Mouse (Mus musculus) heart, embryonic 13.5 days (tissue): ENCODE data around the gene Xylt2. TPM values are rescaled to one million over a fixed set of nuclear protein-coding genes. Genes with fewer than 3 reads are reported as not detected.
A peak's percentile ranks its signal among the peaks of the same experiment; 100 is the strongest.

Experiments used
- ATAC-seq: fragments of 200-750 bp; cut with Nextera tagmentation; 2 replicates; pipeline ENCODE4 v1.8.0; 2017; ENCODE audit warnings: moderate TSS enrichment; ENCODE audit not compliant: insufficient number of reproducible peaks, low FRiP score, low TSS enrichment; ENCODE audit errors: extremely low read depth
- H3K27ac ChIP-seq: fragments of 300-500 bp; sonication (generic); replicated peaks from 2 replicates; pipeline ENCODE4 v1.5.1; 2015; ENCODE audit warnings: moderate library complexity, mild to moderate bottlenecking, inconsistent platforms
- H3K27me3 ChIP-seq: fragments of 300-500 bp; sonication (generic); replicated peaks from 2 replicates; pipeline ENCODE4 v1.6.1; 2015; ENCODE audit warnings: mild to moderate bottlenecking, inconsistent platforms
- H3K36me3 ChIP-seq: fragments of 300-500 bp; sonication (generic); 2 replicates; pipeline ENCODE4 v1.6.1; 2015; ENCODE audit warnings: mild to moderate bottlenecking, inconsistent platforms
- H3K4me1 ChIP-seq: fragments of 300-500 bp; sonication (generic); 2 replicates; pipeline ENCODE4 v1.6.1; 2015; ENCODE audit warnings: inconsistent platforms
- H3K4me2 ChIP-seq: fragments of 300-500 bp; sonication (generic); 2 replicates; pipeline ENCODE4 v1.6.1; 2015; ENCODE audit warnings: inconsistent platforms, mild to moderate bottlenecking, moderate library complexity
- H3K4me3 ChIP-seq: fragments of 300-500 bp; sonication (generic); 2 replicates; pipeline ENCODE4 v1.5.1; 2015; ENCODE audit warnings: moderate library complexity, mild to moderate bottlenecking, inconsistent platforms
- H3K9ac ChIP-seq: fragments of 300-500 bp; sonication (generic); 2 replicates; pipeline ENCODE4 v1.6.1; 2015; ENCODE audit warnings: inconsistent platforms, mild to moderate bottlenecking, moderate library complexity
- H3K9me3 ChIP-seq: fragments of 300-500 bp; sonication (generic); 2 replicates; pipeline ENCODE4 v1.6.1; 2016; ENCODE audit warnings: inconsistent platforms
- WGBS: fragments of 180-500 bp; shearing (Covaris S2); methylation state at CpG from one replicate; pipeline ENCODE4 v1.1.7; 2015; ENCODE audit warnings: mixed read lengths; 5-methylcytosine and 5-hydroxymethylcytosine counted together
- polyA plus RNA-seq: library from polyadenylated mRNA; unstranded; fragments of >200 nt; fragmentation: Nextera tagmentation; extraction: Ambion mirVana; gene quantifications from 2 replicates; pipeline ENCODE4 v1.2.1, GENCODE M21; 2015

Xylt2 gene
- polyA plus RNA-seq = 11.6 and 11.7 TPM in 2 replicates

DNA sequence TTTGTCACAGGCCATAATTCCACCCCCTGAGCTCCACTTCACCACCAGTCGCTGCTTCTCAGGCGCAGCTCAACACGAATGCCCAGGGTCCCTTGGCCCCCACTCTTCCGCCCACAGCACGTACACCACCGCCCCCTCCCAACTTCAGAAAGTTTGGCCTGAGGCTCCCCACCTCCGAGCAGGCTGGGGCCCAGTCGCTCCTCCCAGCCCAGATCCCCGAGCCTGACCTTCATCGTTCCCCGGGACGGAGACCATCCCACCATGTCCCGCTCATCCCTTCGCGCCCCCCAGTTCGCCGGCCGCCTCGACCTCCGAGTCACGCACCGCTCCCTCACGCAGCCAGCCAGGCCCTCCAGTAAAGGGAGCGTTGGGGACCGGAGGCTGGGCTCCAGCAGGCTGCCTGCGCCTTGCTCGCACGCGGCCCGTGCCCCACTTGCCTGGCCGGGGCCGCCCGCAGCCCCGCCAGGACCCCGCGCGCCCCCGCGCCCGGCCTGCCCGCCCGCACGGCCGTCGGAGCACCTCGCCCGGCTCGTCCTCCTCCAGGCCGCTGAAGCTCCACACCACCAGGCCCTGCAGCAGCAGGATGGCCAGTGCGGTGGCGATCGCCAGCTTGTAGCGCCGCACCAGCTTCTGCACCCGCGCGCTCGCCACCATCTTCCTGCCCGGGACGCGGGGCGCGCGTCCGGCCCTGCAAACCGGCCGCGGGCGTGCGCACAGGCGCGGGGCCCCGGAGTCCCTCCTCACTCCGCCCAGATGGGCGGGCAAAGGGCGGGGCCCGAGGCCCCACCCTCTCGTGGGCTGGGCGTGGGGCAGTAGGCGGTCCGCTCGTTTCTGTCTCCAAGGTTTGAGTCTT, at the start of gene Xylt2:
Gene Xylt2 (minus strand): TSS at position 762 of the 853 bp plus-strand sequence.
- Histone ChIP-seq H3K4me1 (peaks cover 32% of the 10 kb centered on the region), H3K36me3 (peaks cover 3% of the 10 kb centered on the region; the same call in 1 of the 2 replicates), H3K4me2 (peak within 1 kb of the TSS; percentile 90), H3K27me3 (no peaks in the 10 kb centered on the region), H3K27ac (peak within 1 kb of the TSS; percentile 81), H3K9ac (peak within 1 kb of the TSS; percentile 95), H3K9me3 (no peaks in the 10 kb centered on the region), H3K4me3 (peak within 1 kb of the TSS; percentile 83)
- under 1% methylated on average over 78 of the region's 82 CpGs for WGBS
- ATAC-seq = peak; percentile 93

DNA sequence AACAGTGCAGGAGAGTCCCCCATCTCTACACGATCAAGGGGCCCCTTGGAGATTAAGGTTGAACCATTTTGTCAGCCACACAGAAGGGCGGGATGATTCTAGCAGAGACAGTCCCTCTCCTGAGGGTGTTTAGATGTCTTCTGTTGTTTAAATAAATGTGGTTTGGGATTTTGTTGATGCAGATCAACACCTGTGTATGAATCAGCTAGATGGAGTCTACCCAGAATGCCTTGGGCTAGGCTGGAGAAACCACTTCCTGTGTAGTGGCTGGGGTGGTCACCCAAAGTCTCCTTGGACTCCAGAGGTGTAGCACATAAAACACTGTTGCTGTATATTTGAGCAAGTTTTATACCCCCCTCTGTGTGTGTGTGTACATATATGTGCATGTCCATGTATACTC, 41.9 kb upstream of the Xylt2 start:
- Histone ChIP-seq H3K27ac (no peak overlapping the region), H3K4me3 (no peak overlapping the region), H3K9ac (no peak overlapping the region)

DNA sequence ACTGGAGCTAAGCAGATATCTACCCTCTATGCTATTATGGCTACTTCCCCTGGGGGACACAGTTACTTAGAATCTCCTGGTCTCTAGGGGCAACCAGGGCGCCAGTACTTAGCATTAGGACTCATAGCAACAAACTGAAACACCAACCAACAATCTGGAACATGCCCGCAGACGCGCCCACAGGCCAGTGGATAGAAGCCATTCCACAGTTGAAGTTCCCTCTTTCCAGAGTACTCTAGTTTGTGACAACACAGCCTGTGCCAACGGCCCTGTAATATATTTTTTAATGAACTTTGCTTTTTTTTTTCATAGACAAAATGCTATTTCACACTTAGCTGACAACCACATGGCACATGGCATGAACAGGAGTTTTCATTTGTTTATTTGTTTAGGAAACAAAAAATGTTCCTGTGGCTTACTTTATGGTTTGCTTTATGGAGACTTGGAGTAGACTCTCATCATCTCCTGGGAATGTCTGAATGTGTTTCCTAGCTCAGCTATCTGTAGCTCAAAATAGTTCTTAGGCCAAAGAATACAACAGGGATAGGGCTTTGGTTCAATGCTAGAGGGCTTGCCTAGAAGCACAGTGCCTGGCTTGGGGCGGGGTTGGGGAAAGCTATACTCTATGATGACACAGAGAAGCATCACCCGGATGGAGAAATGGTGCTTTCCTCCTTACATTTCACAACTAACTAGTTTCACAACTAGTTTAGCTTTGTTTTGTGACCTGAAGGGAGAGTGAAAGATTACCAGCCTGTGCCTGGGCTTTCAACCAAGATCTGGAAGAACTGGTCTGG, 41.0 kb upstream of the Xylt2 start:
- ATAC-seq = no peak
- no peak overlapping the region for H3K4me2 ChIP-seq
- WGBS = 77% methylated on average over 7 of the region's 7 CpGs

More for the DNA sequence above, 41.9 kb upstream of the Xylt2 start:
- Histone ChIP-seq H3K36me3 (no peaks in the 10 kb centered on the region), H3K4me1 (peaks cover 25% of the 10 kb centered on the region), H3K9me3 (no peaks in the 10 kb centered on the region), H3K27me3 (peaks cover 7% of the 10 kb centered on the region), H3K4me2 (no peak overlapping the region)
- 91% methylated on average over 2 of the region's 2 CpGs for WGBS
- no peak for ATAC-seq

DNA sequence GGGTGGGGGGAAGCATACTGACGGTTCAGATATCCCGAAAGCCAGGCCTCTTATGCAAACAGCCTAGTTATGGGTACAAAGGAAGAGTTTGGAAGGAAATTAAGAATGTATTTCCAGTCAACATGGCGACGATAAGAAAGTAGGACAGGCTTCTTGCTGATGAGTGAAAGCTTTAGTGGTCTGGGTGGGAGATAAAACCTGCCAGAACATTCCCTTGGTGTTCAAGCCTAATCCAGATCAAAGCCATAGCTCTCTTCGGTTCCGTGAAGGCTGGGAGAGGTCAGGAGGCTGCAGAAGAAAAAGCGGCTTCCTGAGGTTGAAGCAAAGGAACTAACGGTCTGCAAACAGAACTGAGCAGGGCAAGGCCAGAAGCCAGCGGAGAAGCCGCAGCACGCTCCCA, 39.9 kb upstream of the Xylt2 start:
- Histone ChIP-seq H3K27me3 (peaks cover 23% of the 10 kb centered on the region), H3K4me2 (peak overlapping the region; percentile 39), H3K9me3 (no peaks in the 10 kb centered on the region), H3K9ac (0 out of 2 replicates have a peak overlapping the region, but pooled peaks have one; percentile 15), H3K27ac (no peak overlapping the region), H3K36me3 (no peaks in the 10 kb centered on the region), H3K4me1 (peaks cover 25% of the 10 kb centered on the region), H3K4me3 (no peak overlapping the region)
- WGBS = 32% methylated on average over 11 of the region's 11 CpGs
- ATAC-seq = no peak

More for the DNA sequence above, 41.0 kb upstream of the Xylt2 start:
- no peaks in the 10 kb centered on the region for H3K9me3 ChIP-seq
- no peak overlapping the region for H3K9ac ChIP-seq
- H3K36me3 ChIP-seq = no peaks in the 10 kb centered on the region
- H3K4me3 ChIP-seq = no peak overlapping the region
- H3K27me3 ChIP-seq = peaks cover 16% of the 10 kb centered on the region
- H3K4me1 ChIP-seq = peaks cover 25% of the 10 kb centered on the region
- H3K27ac ChIP-seq = no peak overlapping the region

DNA sequence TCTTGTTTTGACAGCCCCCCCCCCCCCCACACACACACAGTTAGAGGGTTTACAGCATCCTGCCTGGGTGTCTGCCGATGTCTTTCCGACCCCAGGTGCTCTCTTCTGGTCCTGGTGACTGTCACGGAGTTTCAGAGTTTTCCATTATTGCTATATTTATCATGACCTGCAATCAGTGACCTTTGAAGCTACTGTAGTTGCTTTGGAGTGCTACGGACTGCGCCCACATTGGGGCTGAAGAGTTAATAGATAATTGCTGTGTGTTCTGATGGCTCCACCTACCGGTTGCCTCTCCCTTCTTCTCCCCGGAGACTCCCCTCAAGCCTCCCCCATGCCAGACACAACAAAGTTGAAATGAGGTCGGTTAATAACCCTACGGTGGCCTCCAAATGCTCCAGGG, 39.4 kb upstream of the Xylt2 start:
- no peaks in the 10 kb centered on the region for H3K9me3 ChIP-seq
- H3K4me2 ChIP-seq = peak overlapping the region; percentile 39
- H3K4me3 ChIP-seq = no peak overlapping the region

DNA sequence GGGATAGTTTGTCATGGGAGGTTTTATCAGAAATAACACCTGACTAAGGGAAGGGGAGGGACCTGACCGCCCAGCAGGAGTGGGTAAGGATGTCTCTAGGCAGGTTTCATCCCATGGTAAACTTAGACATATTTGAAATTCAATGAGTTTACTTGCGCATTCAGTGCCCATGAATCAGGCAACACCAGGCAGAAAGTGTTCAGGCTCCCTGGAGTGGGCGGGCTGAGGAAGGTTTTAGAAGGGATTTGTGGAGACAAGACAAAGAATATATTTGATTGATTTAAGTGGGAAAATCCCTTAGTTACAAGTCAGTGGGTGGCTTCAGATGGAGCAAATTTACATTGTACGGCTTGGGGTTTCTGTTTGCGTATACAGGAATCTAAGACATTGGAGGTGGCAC, 38.3 kb upstream of the Xylt2 start:
- Histone ChIP-seq H3K4me3 (no peak overlapping the region), H3K27me3 (peaks cover 23% of the 10 kb centered on the region), H3K4me1 (peaks cover 25% of the 10 kb centered on the region), H3K27ac (no peak overlapping the region), H3K9ac (no peak overlapping the region), H3K4me2 (no peak overlapping the region), H3K36me3 (no peaks in the 10 kb centered on the region), H3K9me3 (no peaks in the 10 kb centered on the region)
- WGBS = 81% methylated on average over 5 of the region's 5 CpGs
- no peak for ATAC-seq

More for the DNA sequence above, 39.4 kb upstream of the Xylt2 start:
- H3K27ac ChIP-seq = no peak overlapping the region
- 0 out of 2 replicates have a peak overlapping the region, but pooled peaks have one; percentile 15 for H3K9ac ChIP-seq
- WGBS = 8% methylated on average over 9 of the region's 9 CpGs
- peaks cover 25% of the 10 kb centered on the region for H3K4me1 ChIP-seq
- H3K36me3 ChIP-seq = no peaks in the 10 kb centered on the region
- ATAC-seq = no peak
- H3K27me3 ChIP-seq = peaks cover 23% of the 10 kb centered on the region

DNA sequence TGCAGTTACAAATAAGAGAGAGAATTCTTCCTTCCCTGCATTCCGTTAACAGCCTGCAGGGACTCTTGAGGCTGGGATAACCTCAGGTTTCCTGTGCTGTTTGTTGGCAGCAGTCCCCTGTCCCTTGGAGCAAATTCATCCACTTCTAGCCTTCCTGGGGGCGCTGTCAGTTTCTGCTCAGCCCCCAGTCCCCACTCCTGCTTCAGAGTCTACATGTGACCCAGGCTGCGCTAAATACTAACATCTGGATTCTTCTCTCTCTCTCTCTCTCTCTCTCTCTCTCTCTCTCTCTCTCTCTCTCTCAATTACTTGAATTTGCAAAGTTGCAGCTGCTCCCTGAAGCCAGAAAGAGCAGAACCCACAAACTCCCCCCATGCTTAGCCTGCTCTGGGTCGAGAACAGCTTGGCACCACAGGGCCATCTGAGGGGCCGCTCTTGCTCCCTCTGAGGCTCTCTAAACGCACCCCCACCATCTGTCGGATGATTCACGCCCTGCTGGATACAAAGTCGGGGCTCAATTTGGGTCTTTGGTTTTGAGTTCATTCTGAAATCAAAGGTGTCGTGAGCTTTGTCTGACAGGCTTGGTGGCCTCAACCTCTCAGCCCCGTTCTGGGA, 36.0 kb upstream of the Xylt2 start:
- no peak overlapping the region for H3K4me2 ChIP-seq
- no peak overlapping the region for H3K9ac ChIP-seq
- H3K27ac ChIP-seq = no peak overlapping the region
- ATAC-seq = no peak
- peaks cover 19% of the 10 kb centered on the region for H3K4me1 ChIP-seq
- 21% methylated on average over 11 of the region's 11 CpGs for WGBS
- H3K9me3 ChIP-seq = no peaks in the 10 kb centered on the region
- no peaks in the 10 kb centered on the region for H3K36me3 ChIP-seq
- H3K27me3 ChIP-seq = peaks cover 23% of the 10 kb centered on the region
- no peak overlapping the region for H3K4me3 ChIP-seq

DNA sequence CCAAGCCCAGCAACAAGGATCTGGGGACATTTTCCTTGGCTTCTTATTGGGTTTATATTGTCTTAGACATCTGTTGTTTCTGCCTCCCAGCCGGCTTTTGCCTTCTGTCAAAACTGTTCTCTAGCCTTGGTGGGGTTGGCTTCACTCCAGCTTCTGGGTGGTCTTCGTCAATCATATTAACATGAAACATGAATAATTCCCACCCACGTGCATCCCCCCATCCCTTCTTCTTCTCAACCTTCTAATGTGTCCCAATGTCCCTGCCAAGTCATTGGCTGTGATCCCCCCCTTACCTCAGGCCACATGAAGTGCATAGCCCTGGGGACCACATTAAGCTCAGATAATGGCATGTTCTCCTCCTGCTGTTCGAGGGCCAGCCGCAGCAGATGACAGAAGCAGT, 27.2 kb upstream of the Xylt2 start, which contains the start of gene Gm11541:
Gene Gm11541 (minus strand): TSS at position 28 of the 400 bp plus-strand sequence.
- Histone ChIP-seq H3K36me3 (no peaks in the 10 kb centered on the region), H3K27ac (no peak within 1 kb of the TSS), H3K9ac (no peak within 1 kb of the TSS), H3K4me1 (0 out of 2 replicates have a peak, but pooled peaks cover 5% of the 10 kb centered on the region), H3K27me3 (peaks cover 10% of the 10 kb centered on the region), H3K9me3 (no peaks in the 10 kb centered on the region), H3K4me2 (no peak within 1 kb of the TSS), H3K4me3 (no peak within 1 kb of the TSS)
- 71% methylated on average over 5 of the region's 5 CpGs for WGBS
- ATAC-seq = no peak

DNA sequence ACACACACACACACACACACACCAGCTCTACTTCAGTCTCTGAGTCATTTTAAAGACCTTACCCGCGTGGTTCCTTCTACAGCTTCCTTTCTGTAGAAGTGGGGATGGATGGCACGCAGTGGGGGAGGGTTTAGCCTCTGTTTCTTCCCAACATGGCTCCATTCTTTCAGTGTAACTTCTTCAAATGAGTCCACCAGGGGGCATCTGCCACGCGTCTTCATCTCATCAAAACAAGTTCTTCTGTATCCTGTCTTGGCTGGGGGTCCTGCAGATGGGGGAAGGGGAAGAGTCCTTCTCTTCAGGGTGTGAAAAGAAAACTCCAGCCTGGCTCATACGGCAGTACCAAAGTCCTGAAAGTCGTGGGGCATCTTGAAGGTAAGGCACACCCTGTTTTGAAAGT, 26.7 kb upstream of the Xylt2 start:
- no peak overlapping the region for H3K4me2 ChIP-seq
- 31% methylated on average over 7 of the region's 7 CpGs for WGBS
- H3K9me3 ChIP-seq = no peaks in the 10 kb centered on the region
- H3K4me3 ChIP-seq = no peak overlapping the region
- H3K27me3 ChIP-seq = peaks cover 10% of the 10 kb centered on the region
- H3K4me1 ChIP-seq = 0 out of 2 replicates have a peak, but pooled peaks cover 5% of the 10 kb centered on the region
- H3K27ac ChIP-seq = no peak overlapping the region
- no peak overlapping the region for H3K9ac ChIP-seq
- no peaks in the 10 kb centered on the region for H3K36me3 ChIP-seq
- no peak for ATAC-seq

DNA sequence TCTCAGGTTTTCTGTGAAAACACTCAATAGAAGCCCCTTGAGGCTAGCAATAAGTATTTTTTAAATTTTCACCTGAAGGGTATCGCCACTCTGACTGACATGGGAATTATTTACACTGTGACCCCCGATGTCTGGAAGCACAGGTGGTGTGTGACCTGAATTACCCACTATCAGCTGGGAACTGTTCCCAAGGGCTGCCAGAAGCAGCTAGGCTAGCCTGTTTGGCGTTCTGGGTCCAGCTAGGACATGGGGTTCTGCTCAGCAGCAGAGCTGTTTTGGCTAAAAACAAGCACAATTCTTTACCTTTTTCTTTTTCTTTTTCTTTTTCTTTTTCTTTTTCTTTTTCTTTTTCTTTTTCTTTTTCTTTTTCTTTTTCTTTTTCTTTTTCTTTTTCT, 24.9 kb upstream of the Xylt2 start:
- Histone ChIP-seq H3K36me3 (no peaks in the 10 kb centered on the region), H3K9ac (no peak overlapping the region), H3K4me2 (no peak overlapping the region), H3K27me3 (peaks cover 10% of the 10 kb centered on the region), H3K4me1 (peaks cover 14% of the 10 kb centered on the region), H3K9me3 (no peaks in the 10 kb centered on the region), H3K4me3 (no peak overlapping the region), H3K27ac (no peak overlapping the region)
- 62% methylated on average over 3 of the region's 3 CpGs for WGBS
- ATAC-seq = no peak
